Mouse (Mus musculus): ENCODE data around the gene Cry1. TPM values are rescaled to one million over a fixed set of nuclear protein-coding genes. Genes with fewer than 3 reads are reported as not detected.
A peak's percentile ranks its signal among the peaks of the same experiment; 100 is the strongest.

The Cry1 gene
- polyA plus RNA-seq, 1 experiment: 6.0 TPM

DNA sequence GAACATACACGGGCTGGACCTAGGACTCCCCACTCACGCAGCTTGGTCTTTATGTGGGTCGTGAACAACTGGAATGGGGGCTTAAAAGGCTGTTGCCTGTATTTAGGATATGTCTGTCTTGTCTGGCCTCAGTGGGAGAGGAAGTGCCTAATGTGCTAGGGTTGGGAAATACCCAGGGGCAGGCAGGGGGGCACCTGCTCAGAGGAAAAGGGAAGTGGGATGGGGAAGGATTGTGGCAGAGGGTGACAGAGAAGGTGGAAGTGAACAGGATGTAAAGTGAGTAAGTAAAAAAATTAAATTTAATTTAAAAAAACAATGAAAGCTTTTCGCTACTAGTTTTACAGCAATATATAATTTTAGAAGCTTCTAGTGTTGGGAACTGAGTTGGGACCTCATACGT, 9.7 kb upstream of the Cry1 start:
- WGBS: 64% methylated on average over 5 of the region's 5 CpGs
- Histone ChIP-seq H3K4me3 (replicated peaks; ENCODE audit: extremely low read depth, low read depth, low read length) (no peak overlapping the region), H3K4me1 (ENCODE audit: control insufficient read depth, insufficient read depth, low read length) (no peaks in the 10 kb centered on the region)
- DNase-seq: no peak
- TF ChIP-seq CTCF (IDR thresholded peaks at IDR 0.05; ENCODE audit: insufficient read depth, low read length) (no peak), POLR2A (IDR thresholded peaks at IDR 0.05; ENCODE audit: borderline replicate concordance, extremely low read depth, low read depth, low read length) (no peak)

DNA sequence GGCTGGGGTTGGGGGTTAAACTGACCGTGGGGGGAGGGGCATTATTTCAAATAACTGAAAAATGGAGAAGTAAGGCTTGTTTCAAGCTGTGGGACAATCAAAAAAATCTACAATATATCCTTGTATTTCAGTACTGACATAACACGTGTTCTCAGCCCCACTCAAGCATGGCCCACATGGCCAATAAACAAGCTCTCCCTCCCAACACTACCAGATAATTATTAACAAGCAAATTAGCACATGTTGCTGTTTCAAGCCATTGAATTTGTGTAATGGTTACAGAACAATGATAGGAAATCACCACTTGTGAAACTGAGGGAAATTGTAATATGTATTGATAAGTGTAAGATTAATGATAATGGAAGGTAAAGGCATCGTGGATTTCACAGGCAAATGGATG, 8.5 kb upstream of the Cry1 start:
- Histone ChIP-seq H3K4me3 (replicated peaks; ENCODE audit: extremely low read depth, low read depth, low read length) (no peak overlapping the region), H3K4me1 (ENCODE audit: control insufficient read depth, insufficient read depth, low read length) (no peaks in the 10 kb centered on the region)
- no peak for DNase-seq
- 75% methylated on average over 3 of the region's 3 CpGs for WGBS
- no peak for TF ChIP-seq CTCF (IDR thresholded peaks at IDR 0.05; ENCODE audit: insufficient read depth, low read length)
- no peak for TF ChIP-seq POLR2A (IDR thresholded peaks at IDR 0.05; ENCODE audit: borderline replicate concordance, extremely low read depth, low read depth, low read length)

DNA sequence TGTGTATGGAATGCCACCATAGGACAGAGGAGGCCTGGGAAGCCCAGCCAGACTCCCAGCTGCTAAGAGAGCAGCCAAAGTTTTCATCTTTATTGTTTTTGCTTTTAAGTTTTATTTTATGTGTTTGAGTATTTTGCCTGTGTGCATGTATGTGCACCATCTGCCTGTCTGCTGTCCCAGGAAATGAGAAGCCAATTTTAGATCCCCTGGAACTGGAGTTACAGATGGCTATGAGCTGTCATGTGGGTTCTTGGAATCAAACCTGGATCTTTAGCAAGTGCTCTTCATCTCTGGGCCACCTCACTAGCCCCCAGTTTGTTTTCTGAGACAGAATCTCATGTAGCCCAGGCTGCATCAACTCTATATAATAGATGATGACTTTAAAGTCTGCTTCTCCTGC, 5.8 kb upstream of the Cry1 start:
- no peaks in the 10 kb centered on the region; the same call in 1 of the 2 replicates for H3K4me1 ChIP-seq (ENCODE audit: control insufficient read depth, insufficient read depth, low read length)
- no peak for DNase-seq
- no peak for TF ChIP-seq CTCF (IDR thresholded peaks at IDR 0.05; ENCODE audit: insufficient read depth, low read length)
- no peak overlapping the region for H3K4me3 ChIP-seq (replicated peaks; ENCODE audit: extremely low read depth, low read depth, low read length)

DNA sequence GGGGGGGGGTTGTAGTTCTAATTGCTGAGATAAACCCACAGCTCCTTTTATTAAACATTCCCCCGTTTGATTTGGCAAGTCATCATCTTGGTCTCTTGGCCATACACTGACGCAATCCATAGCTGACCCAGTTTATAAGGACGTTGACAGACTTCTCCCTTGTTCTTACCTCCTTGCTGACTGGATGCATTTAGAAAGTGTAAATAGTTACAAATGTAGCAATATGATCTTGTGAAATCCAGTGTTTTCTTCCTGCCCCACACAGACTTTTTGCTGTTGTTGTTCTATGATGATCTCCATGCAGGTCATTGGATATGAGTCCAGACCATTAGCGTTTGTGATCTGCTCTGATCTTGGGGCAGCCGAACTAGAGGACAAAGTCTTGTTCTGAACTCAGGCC, 5.1 kb upstream of the Cry1 start:
- WGBS: 56% methylated on average over 5 of the region's 5 CpGs
- TF ChIP-seq CTCF (IDR thresholded peaks at IDR 0.05; ENCODE audit: insufficient read depth, low read length): no peak
- TF ChIP-seq POLR2A (IDR thresholded peaks at IDR 0.05; ENCODE audit: borderline replicate concordance, extremely low read depth, low read depth, low read length): no peak
- no peak for DNase-seq
- no peaks in the 10 kb centered on the region; the same call in 1 of the 2 replicates for H3K4me1 ChIP-seq (ENCODE audit: control insufficient read depth, insufficient read depth, low read length)
- H3K4me3 ChIP-seq (replicated peaks; ENCODE audit: extremely low read depth, low read depth, low read length): no peak overlapping the region

DNA sequence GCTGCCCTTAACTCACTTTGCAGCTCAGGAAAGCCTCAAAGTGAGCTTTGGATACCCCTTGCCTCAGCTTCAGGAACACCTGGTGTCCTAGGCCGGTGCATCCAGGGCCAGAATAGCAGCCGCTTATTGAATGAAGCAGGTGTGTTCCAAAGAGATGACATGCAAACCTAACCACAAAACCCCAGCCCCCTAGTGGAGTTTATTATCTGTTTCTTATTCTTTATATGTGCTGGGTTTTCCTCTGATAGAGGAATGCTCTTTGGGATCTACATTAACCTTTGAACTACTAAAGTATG, 1.6 kb upstream of the Cry1 start:
- no peak for DNase-seq
- peaks cover 4% of the 10 kb centered on the region; the same call in 1 of the 2 replicates for H3K4me1 ChIP-seq (ENCODE audit: control insufficient read depth, insufficient read depth, low read length)
- TF ChIP-seq POLR2A (IDR thresholded peaks at IDR 0.05; ENCODE audit: borderline replicate concordance, extremely low read depth, low read depth, low read length) (no peak), CTCF (IDR thresholded peaks at IDR 0.05; ENCODE audit: insufficient read depth, low read length) (no peak)
- H3K4me3 ChIP-seq (replicated peaks; ENCODE audit: extremely low read depth, low read depth, low read length): no peak overlapping the region
- WGBS: 98% methylated on average over 2 of the region's 2 CpGs

DNA sequence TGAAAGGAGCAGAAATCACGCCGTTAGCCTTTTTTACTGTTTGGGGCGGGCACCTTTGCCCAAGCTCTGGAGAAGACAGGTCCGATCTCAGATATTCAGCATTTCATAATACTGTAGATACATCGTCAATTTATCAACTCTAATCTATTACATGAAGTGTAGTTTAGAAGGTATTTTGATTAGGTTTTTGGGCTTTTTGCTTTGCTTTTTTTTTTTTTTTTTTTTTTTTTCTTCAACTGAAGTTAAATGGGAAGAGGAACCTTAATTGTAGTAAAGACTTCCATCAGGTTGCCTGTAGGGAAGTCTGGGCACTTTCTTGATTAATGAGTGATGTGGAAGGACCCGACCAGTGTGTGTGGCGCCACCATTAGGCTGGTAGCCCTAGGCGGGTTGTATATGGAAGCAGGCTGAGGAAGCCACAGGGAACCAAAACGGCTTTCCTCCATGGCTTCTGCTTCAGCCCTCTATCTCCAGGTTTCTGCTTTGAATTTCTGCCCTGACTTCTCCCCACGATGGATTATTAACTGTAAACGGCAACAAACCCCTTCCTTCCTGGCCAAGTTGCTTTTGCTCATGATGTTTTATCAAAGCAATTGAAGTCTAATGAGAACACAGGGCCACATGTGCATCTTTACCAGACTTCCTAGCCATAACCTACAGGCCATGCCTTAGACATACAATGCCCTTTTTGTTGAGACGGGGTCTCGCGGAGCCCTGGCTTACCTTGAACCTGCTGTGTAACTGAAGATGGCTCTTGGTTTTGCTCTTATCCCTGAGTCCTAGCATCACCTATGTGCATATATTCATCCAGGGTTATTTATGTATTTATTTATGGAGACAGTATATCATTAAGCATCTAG, 1.0 kb upstream of the Cry1 start:
- peak overlapping the region; percentile 87 for H3K4me3 ChIP-seq (replicated peaks; ENCODE audit: extremely low read depth, low read depth, low read length)
- H3K4me1 ChIP-seq (ENCODE audit: control insufficient read depth, insufficient read depth, low read length): peaks cover 4% of the 10 kb centered on the region; the same call in 1 of the 2 replicates
- TF ChIP-seq CTCF (IDR thresholded peaks at IDR 0.05; ENCODE audit: insufficient read depth, low read length) (no peak), POLR2A (IDR thresholded peaks at IDR 0.05; ENCODE audit: borderline replicate concordance, extremely low read depth, low read depth, low read length) (no peak)
- WGBS: 24% methylated on average over 14 of the region's 14 CpGs
- DNase-seq: no peak

DNA sequence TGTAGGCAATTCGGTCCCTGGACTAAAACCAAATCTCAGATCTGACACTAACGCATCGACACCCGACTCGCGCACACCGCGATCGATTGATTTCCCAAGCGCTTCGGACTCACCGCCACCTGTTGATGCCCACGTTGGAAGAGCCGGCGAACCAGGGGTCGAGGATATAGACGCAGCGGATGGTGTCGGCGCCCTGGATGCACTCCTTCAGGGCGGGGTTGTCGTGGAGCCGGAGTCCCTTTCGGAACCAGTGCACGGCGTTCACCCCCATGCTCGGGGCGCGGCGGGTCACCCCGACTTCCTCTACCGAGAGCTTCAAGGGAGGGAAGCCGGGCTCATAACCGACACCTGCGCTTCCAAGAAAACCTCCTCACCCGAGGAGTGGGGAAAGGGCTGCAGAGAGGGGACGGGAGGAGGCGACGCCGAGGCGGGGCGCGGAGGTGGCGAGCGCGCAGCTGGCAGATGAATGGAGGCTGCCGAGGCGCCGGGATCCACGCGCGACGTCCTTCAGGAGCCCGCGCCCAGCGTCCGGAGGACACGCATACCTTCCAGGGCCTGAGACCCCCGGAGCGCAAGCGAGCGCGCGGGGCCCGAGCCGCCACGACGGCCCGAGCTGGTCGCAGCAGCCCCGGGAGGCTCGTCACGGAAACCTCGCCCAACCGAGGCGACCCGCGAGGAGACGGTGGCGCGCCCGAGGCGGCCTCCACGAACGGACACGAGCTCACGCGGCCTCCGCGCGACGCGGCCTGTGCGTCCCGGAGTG, 482 bp downstream of the Cry1 start:
- Histone ChIP-seq H3K4me1 (ENCODE audit: control insufficient read depth, insufficient read depth, low read length) (peaks cover 4% of the 10 kb centered on the region; the same call in 1 of the 2 replicates), H3K4me3 (replicated peaks; ENCODE audit: extremely low read depth, low read depth, low read length) (peak overlapping the region; percentile 73)
- DNase-seq: no peak
- 1% methylated on average over 95 of the region's 95 CpGs for WGBS
- no peak for TF ChIP-seq POLR2A (IDR thresholded peaks at IDR 0.05; ENCODE audit: borderline replicate concordance, extremely low read depth, low read depth, low read length)
- TF ChIP-seq CTCF (IDR thresholded peaks at IDR 0.05; ENCODE audit: insufficient read depth, low read length): no peak

DNA sequence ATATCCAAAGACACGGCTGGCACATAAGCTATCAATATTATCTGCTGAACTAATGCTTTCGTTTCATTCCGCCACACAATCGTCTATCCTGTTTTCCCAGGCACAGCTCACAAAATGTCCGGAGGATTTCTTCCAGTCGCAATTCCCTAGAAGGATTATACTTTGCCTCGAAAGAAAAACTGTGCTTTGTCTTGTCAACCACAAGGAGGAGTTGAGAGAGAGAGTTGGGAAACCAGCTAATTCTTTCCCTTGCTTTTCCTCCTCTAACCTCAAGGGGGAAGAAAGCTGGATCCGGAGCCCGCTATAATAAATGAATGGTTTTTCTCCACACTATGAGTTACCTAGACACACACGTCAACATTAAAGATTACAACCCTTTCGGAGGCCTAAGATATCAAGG, 1.2 kb downstream of the Cry1 start:
- peak overlapping the region; percentile 73 for H3K4me3 ChIP-seq (replicated peaks; ENCODE audit: extremely low read depth, low read depth, low read length)
- H3K4me1 ChIP-seq (ENCODE audit: control insufficient read depth, insufficient read depth, low read length): peaks cover 4% of the 10 kb centered on the region; the same call in 1 of the 2 replicates
- DNase-seq: peak; percentile 47
- 1% methylated on average over 11 of the region's 11 CpGs for WGBS
- TF ChIP-seq POLR2A (IDR thresholded peaks at IDR 0.05; ENCODE audit: borderline replicate concordance, extremely low read depth, low read depth, low read length): no peak
- TF ChIP-seq CTCF (IDR thresholded peaks at IDR 0.05; ENCODE audit: insufficient read depth, low read length): no peak

DNA sequence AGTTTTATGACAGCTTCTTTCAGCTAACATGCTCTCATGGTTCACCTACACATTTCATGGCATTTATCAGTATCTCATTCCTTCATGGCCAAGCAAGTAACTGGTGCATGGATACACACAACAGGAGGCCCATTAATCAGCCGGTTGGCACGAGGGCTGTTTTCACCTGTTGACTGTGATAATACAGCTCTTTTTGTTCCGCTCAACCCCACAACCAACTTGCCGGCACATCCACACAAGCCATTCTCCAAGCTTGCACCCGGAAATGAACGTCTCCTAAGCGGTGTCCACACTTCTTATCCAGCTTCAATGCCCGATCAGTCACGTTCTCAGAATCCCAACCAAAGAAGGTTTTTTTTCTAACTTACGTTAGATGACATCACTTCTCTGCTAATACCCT, 2.1 kb downstream of the Cry1 start:
- Histone ChIP-seq H3K4me1 (ENCODE audit: control insufficient read depth, insufficient read depth, low read length) (peaks cover 4% of the 10 kb centered on the region; the same call in 1 of the 2 replicates), H3K4me3 (replicated peaks; ENCODE audit: extremely low read depth, low read depth, low read length) (no peak overlapping the region)
- no peak for DNase-seq
- no peak for TF ChIP-seq POLR2A (IDR thresholded peaks at IDR 0.05; ENCODE audit: borderline replicate concordance, extremely low read depth, low read depth, low read length)
- no peak for TF ChIP-seq CTCF (IDR thresholded peaks at IDR 0.05; ENCODE audit: insufficient read depth, low read length)
- WGBS: 81% methylated on average over 10 of the region's 10 CpGs

DNA sequence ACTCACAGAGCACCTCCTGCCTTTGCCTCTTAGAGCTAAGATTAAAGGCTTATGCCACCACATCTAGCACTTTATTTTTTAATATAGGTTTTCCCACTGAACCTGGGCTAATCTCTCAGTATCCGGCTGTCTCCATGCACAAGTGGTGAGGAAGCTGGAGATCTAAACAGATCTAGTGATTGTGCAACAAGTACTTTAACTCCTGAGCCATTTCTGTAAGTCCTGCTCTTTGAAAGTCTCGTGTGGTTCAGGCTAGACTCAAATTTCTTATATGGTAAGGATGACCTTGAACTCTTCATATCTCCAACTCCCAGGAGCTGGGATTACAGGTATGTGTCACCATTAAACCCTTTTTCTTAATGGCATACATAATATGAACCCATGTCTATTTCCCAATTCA, 8.2 kb downstream of the Cry1 start:
- WGBS: 29% methylated on average over 2 of the region's 2 CpGs
- Histone ChIP-seq H3K4me1 (ENCODE audit: control insufficient read depth, insufficient read depth, low read length) (peaks cover 3% of the 10 kb centered on the region; the same call in 1 of the 2 replicates), H3K4me3 (replicated peaks; ENCODE audit: extremely low read depth, low read depth, low read length) (no peak overlapping the region)
- DNase-seq: no peak
- TF ChIP-seq CTCF (IDR thresholded peaks at IDR 0.05; ENCODE audit: insufficient read depth, low read length): no peak
- no peak for TF ChIP-seq POLR2A (IDR thresholded peaks at IDR 0.05; ENCODE audit: borderline replicate concordance, extremely low read depth, low read depth, low read length)
